Comparison of ENCODE assay signal across 14 mouse cellular contexts in genomic region chr3:34657701-34658090, GRCm38 (mm10). TPM values are rescaled to one million over a fixed set of nuclear protein-coding genes. Genes with fewer than 3 reads are reported as not detected.
A peak's percentile ranks its signal among the peaks of the same experiment; 100 is the strongest.
DNase-seq lines count a peak whose midpoint lies in the region; ATAC-seq lines count a peak whose summit lies in the region.
"Had no signal": no experiment of that assay in that cellular context is flagged by ENCODE, and none has a peak within 500 bp of the region (broad histone marks: within the 10 kb centered on the region; RNA-seq: fewer than 3 reads in every experiment).

No protein-coding gene starts in this region.

- H3K4me2 ChIP-seq in limb, embryonic 12.5 days: no peak overlapping the region
- H3K4me2 ChIP-seq in hindbrain, embryonic 14.5 days (replicated peaks): peak overlapping the region; percentile 69

- no peak for DNase-seq in limb, embryonic 10.5 days (ENCODE audit: low spot score)
- DNase-seq in hindbrain, embryonic 14.5 days (ENCODE audit: low spot score): no peak
- peak; percentile 22 for DNase-seq in neural tube, embryonic 10.5 days (ENCODE audit: extremely low spot score, low spot score)
- no peak for DNase-seq in B cell, adult 2 months
- DNase-seq in ovary, postnatal 36 days (ENCODE audit: low spot score): no peak
- no peak for DNase-seq in testis, postnatal 14 days (ENCODE audit: low spot score)
- DNase-seq: cerebellum, postnatal 25 days; gastrocnemius, postnatal 25 days; kidney, adult 11 months; thymus, adult 2 months had no signal

- no peak overlapping the region for H3K9ac ChIP-seq in limb, embryonic 12.5 days (replicated peaks)
- H3K9ac ChIP-seq in hindbrain, embryonic 14.5 days: peak overlapping the region; percentile 57; the same call in 1 of the 2 replicates

- H3K4me1 ChIP-seq in limb, embryonic 12.5 days (replicated peaks): 0 out of 2 replicates have a peak, but pooled peaks cover 3% of the 10 kb centered on the region
- H3K4me1 ChIP-seq in limb, embryonic 10.5 days: peaks cover 2% of the 10 kb centered on the region; the same call in 1 of the 2 replicates
- no peaks in the 10 kb centered on the region; the same call in 1 of the 2 replicates for H3K4me1 ChIP-seq in hindbrain, embryonic 14.5 days (replicated peaks; ENCODE audit: control insufficient read depth, insufficient read depth, low read length)

- H3K36me3 ChIP-seq in limb, embryonic 12.5 days: no peaks in the 10 kb centered on the region
- H3K36me3 ChIP-seq in limb, embryonic 10.5 days: no peaks in the 10 kb centered on the region
- no peaks in the 10 kb centered on the region for H3K36me3 ChIP-seq in hindbrain, embryonic 14.5 days (replicated peaks; ENCODE audit: control insufficient read depth, insufficient read depth)

- H3K4me3 ChIP-seq in limb, embryonic 12.5 days (replicated peaks): no peak overlapping the region
- no peak overlapping the region for H3K4me3 ChIP-seq in limb, embryonic 10.5 days
- peak overlapping the region; percentile 53 for H3K4me3 ChIP-seq in hindbrain, embryonic 14.5 days (replicated peaks; ENCODE audit: low read length)

- WGBS in limb, embryonic 12.5 days: 13% methylated on average over 2 of the region's 2 CpGs
- WGBS in limb, embryonic 10.5 days: 19% methylated on average over 2 of the region's 2 CpGs
- WGBS in hindbrain, embryonic 14.5 days: 27% methylated on average over 2 of the region's 2 CpGs

- peaks cover 95% of the 10 kb centered on the region for H3K27me3 ChIP-seq in limb, embryonic 12.5 days
- peaks cover 100% of the 10 kb centered on the region for H3K27me3 ChIP-seq in limb, embryonic 10.5 days (ENCODE audit: low read depth, poor library complexity, severe bottlenecking)
- peaks cover 62% of the 10 kb centered on the region for H3K27me3 ChIP-seq in hindbrain, embryonic 14.5 days (ENCODE audit: control insufficient read depth, insufficient read depth, low read length)

- H3K9me3 ChIP-seq in limb, embryonic 12.5 days: no peaks in the 10 kb centered on the region
- no peaks in the 10 kb centered on the region for H3K9me3 ChIP-seq in limb, embryonic 10.5 days (replicated peaks)
- no peaks in the 10 kb centered on the region for H3K9me3 ChIP-seq in hindbrain, embryonic 14.5 days (ENCODE audit: control insufficient read depth, low read length)

- peak; percentile 28; the same call in 1 of the 2 replicates for ATAC-seq in limb, embryonic 12.5 days (ENCODE audit: insufficient number of reproducible peaks, insufficient read depth, low FRiP score, low TSS enrichment, low read depth)
- ATAC-seq in hindbrain, embryonic 14.5 days (ENCODE audit: low FRiP score): no peak
- no peak for ATAC-seq in megakaryocyte progenitor cell, adult 5-6 weeks (replicated peaks; ENCODE audit: poor library complexity)

- H3K27ac ChIP-seq in limb, embryonic 12.5 days: no peak overlapping the region
- no peak overlapping the region for H3K27ac ChIP-seq in limb, embryonic 10.5 days
- peak overlapping the region; percentile 90 for H3K27ac ChIP-seq in hindbrain, embryonic 14.5 days

RNA-seq across cellular contexts. Expression of gene Sox2, which starts 7.5 kb away (rescaled TPM):
- 0.52 and 0.90 TPM in 2 replicates for polyA plus RNA-seq in limb, embryonic 12.5 days (2016; fragmentation: Nextera tagmentation; extraction: Ambion mirVana)
- polyA plus RNA-seq in limb, embryonic 10.5 days (2016; fragmentation: Nextera tagmentation; extraction: Ambion mirVana): 0.09 and 0.20 TPM in 2 replicates
- 18.0 and 19.8 TPM in 2 replicates for polyA plus RNA-seq in hindbrain, embryonic 14.5 days (2014; fragmentation: Nextera tagmentation; extraction: Ambion mirVana)
- total RNA-seq in megakaryocyte progenitor cell, adult 5-6 weeks (2015): not detected in 2 replicates
- not detected in 2 replicates for total RNA-seq in megakaryocyte progenitor cell, adult 5-6 weeks (2017)
- total RNA-seq: gastrocnemius, postnatal 25 days; megakaryocyte, adult 5-6 weeks had no signal
- polyA plus RNA-seq: liver, embryonic 16.5 days had no signal
